Mouse (Mus musculus): Measurements from ENCODE around the gene Mrpl20. TPM values are rescaled to one million over a fixed set of nuclear protein-coding genes. Genes with fewer than 3 reads are reported as not detected.

Gene Mrpl20
- polyA plus RNA-seq, 1 experiment from 2014 or later = 186 TPM

DNA sequence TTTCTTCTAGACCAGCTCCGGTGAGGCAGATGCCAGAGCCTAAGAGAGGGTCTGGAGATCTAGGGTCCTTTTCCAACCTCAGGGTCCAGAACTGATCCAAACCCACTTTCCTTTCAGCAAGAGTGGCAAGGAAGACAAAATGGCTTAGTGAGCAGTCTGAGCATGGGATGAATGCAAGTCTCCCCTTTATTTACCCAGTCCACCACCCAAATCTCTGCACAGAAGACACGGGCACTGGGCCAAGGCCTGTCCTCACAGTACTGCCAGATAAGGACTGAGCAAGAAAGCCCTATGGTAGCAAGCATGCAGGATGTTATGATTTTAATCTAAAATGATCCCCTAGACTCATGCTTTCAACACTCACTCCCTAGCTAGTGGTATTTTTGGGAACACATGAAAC lies 24.9 kb upstream of the Mrpl20 start:
- TF ChIP-seq CTCF (IDR thresholded peaks at IDR 0.05) (no peak), EP300 (IDR thresholded peaks at IDR 0.05) (no peak)
- DNase-seq (ENCODE audit: low spot score) (no peak), ATAC-seq (no peak)
- H3K4me2 ChIP-seq (replicated peaks; ENCODE audit: low read depth, low read length) = no peak overlapping the region
- H3K4me3 ChIP-seq (ENCODE audit: low read depth, low read length) = no peak overlapping the region
- 38% methylated on average over 2 of the region's 2 CpGs for WGBS
- H3K27me3 ChIP-seq (replicated peaks; ENCODE audit: insufficient read depth, low read length) = 0 out of 2 replicates have a peak, but pooled peaks cover 4% of the 10 kb centered on the region
- no peak overlapping the region for H3K9ac ChIP-seq (replicated peaks; ENCODE audit: low read depth)
- H3K27ac ChIP-seq (ENCODE audit: low read length) = 0 out of 2 replicates have a peak overlapping the region, but pooled peaks have one; percentile 23
- peaks cover 15% of the 10 kb centered on the region for H3K4me1 ChIP-seq (ENCODE audit: insufficient read depth, low read depth, low read length)
- H3K9me3 ChIP-seq (ENCODE audit: low read length) = no peaks in the 10 kb centered on the region
- H3K36me3 ChIP-seq (ENCODE audit: insufficient read depth, low read length) = no peaks in the 10 kb centered on the region

DNA sequence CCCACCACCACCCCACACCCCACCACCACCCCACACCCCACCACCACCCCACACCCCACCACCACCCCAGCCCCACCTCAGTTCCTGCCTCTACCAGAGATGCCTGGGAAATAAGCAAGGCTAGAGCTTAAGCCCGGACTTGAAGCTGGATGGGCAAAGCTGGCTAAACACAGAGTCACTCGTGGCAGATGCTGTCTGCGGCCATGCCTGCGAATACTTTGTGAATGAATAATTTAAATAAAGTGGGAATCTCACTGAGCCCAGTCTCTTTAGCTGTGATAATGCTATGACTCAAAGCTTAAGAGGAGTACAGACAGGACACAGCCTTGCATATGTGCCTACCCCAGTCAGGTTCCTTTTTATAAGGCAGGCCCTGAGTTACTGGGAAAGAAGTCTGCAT lies 23.2 kb upstream of the Mrpl20 start:
- DNase-seq (ENCODE audit: low spot score) (no peak), ATAC-seq (no peak)
- no peak overlapping the region for H3K4me2 ChIP-seq (replicated peaks; ENCODE audit: low read depth, low read length)
- no peaks in the 10 kb centered on the region for H3K9me3 ChIP-seq (ENCODE audit: low read length)
- H3K4me1 ChIP-seq (ENCODE audit: insufficient read depth, low read depth, low read length) = peaks cover 11% of the 10 kb centered on the region
- H3K36me3 ChIP-seq (ENCODE audit: insufficient read depth, low read length) = no peaks in the 10 kb centered on the region
- H3K27ac ChIP-seq (ENCODE audit: low read length) = no peak overlapping the region
- no peaks in the 10 kb centered on the region for H3K27me3 ChIP-seq (replicated peaks; ENCODE audit: insufficient read depth, low read length)
- TF ChIP-seq CTCF (IDR thresholded peaks at IDR 0.05) (no peak), EP300 (IDR thresholded peaks at IDR 0.05) (no peak)
- 82% methylated on average over 4 of the region's 4 CpGs for WGBS
- no peak overlapping the region for H3K9ac ChIP-seq (replicated peaks; ENCODE audit: low read depth)
- no peak overlapping the region for H3K4me3 ChIP-seq (ENCODE audit: low read depth, low read length)

DNA sequence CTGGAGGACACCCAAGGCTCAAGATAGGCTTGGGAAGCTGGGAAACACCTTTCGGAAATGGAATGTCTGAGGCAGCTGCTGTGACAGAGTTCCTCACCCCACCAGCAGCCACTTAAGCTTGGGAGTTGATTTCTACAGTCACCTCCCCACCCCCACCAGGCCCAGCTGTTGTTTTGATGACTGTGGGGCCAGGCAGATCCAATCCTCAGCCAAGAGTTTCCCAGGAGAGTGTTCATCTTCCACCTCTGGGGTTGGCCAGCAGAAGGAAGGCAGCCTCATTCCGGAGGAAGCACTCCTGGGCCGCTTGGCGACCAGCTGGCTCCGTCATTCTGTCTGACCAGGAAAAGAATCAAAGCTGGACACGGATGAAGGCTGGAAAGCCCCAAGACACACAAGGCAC lies 21.8 kb upstream of the Mrpl20 start:
- H3K4me2 ChIP-seq (replicated peaks; ENCODE audit: low read depth, low read length) = no peak overlapping the region
- peak; percentile 53 for DNase-seq (ENCODE audit: low spot score)
- H3K9me3 ChIP-seq (ENCODE audit: low read length) = no peaks in the 10 kb centered on the region
- 17% methylated on average over 6 of the region's 6 CpGs for WGBS
- H3K27me3 ChIP-seq (replicated peaks; ENCODE audit: insufficient read depth, low read length) = no peaks in the 10 kb centered on the region
- no peak overlapping the region for H3K4me3 ChIP-seq (ENCODE audit: low read depth, low read length)
- no peak overlapping the region for H3K9ac ChIP-seq (replicated peaks; ENCODE audit: low read depth)
- H3K27ac ChIP-seq (ENCODE audit: low read length) = peak overlapping the region; percentile 20; the same call in 1 of the 2 replicates
- TF ChIP-seq CTCF (IDR thresholded peaks at IDR 0.05) (no peak), EP300 (IDR thresholded peaks at IDR 0.05) (no peak)
- ATAC-seq = peak; percentile 40
- H3K4me1 ChIP-seq (ENCODE audit: insufficient read depth, low read depth, low read length) = 0 out of 2 replicates have a peak, but pooled peaks cover 4% of the 10 kb centered on the region
- no peaks in the 10 kb centered on the region for H3K36me3 ChIP-seq (ENCODE audit: insufficient read depth, low read length)

DNA sequence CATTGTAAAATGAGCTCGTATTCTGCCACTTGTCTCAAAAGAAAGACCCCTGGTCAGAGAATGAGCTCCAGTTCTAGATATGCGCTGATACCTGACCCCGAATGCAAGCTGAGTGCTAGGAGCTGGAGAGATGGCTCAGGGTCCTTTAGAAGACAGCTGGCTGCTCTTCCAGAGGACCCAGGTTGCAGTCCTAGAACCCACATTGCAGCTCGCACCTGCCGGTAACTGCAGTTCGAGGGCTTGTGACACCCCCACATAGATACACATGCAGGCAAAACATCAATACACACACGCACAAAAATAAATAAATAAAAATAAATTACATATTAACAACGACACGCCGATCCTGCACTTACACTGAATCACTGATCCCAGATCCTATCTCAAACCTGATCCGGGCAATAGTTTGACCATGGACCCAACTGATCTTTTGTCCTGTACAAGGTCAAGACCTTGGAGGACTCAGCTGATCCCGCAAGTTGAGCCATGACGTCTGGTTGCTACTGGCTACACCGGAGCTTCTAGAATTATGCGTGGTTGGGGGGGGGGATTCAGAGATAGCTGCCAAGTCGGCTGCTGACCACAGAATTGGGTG lies 19.1 kb upstream of the Mrpl20 start:
- Histone ChIP-seq H3K36me3 (ENCODE audit: insufficient read depth, low read length) (no peaks in the 10 kb centered on the region), H3K27ac (ENCODE audit: low read length) (no peak overlapping the region; the same call in 1 of the 2 replicates), H3K9me3 (ENCODE audit: low read length) (no peaks in the 10 kb centered on the region), H3K27me3 (replicated peaks; ENCODE audit: insufficient read depth, low read length) (no peaks in the 10 kb centered on the region), H3K9ac (replicated peaks; ENCODE audit: low read depth) (no peak overlapping the region), H3K4me2 (replicated peaks; ENCODE audit: low read depth, low read length) (peak overlapping the region; percentile 61), H3K4me1 (ENCODE audit: insufficient read depth, low read depth, low read length) (no peaks in the 10 kb centered on the region), H3K4me3 (ENCODE audit: low read depth, low read length) (peak overlapping the region; percentile 47)
- WGBS = 35% methylated on average over 16 of the region's 16 CpGs
- TF ChIP-seq CTCF (IDR thresholded peaks at IDR 0.05) = no peak
- TF ChIP-seq EP300 (IDR thresholded peaks at IDR 0.05) = no peak
- DNase-seq (ENCODE audit: low spot score) = no peak
- no peak for ATAC-seq

DNA sequence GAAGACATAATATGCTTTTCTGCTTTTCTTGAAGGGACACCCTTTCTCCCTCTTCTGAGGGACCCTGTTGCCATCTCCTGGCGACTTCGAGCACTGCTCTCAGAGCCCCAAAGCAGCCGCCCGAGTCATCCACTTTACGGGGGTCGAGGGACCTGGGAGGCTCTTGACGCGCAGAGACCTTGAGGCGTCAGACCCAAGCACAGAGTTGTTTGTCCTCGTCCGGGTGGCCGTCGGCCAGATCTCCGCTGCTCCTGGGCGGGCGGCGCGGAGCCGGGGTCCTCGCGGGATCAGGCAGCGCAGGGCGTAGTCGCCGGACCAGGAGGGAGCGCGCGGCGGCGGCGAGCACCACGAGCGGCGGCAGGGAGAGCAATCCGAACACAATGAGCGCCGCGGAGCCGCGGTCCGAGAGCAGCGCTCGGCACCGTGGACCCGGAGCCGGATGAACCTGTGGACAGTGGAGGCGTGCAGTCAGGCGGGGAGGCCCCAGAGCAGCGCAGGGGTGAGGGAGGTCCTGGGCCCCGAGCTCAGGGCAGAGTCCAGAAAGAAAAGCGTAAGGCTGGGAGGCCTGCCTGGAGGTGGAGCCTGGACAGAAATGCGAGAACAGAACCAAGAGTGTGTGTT lies 18.5 kb upstream of the Mrpl20 start:
- TF ChIP-seq EP300 (IDR thresholded peaks at IDR 0.05) = no peak
- TF ChIP-seq CTCF (IDR thresholded peaks at IDR 0.05) = peak; percentile 82
- Histone ChIP-seq H3K4me2 (replicated peaks; ENCODE audit: low read depth, low read length) (peak overlapping the region; percentile 61), H3K27me3 (replicated peaks; ENCODE audit: insufficient read depth, low read length) (no peaks in the 10 kb centered on the region), H3K9me3 (ENCODE audit: low read length) (no peaks in the 10 kb centered on the region), H3K4me1 (ENCODE audit: insufficient read depth, low read depth, low read length) (no peaks in the 10 kb centered on the region), H3K4me3 (ENCODE audit: low read depth, low read length) (peak overlapping the region; percentile 47), H3K27ac (ENCODE audit: low read length) (peak overlapping the region; percentile 64; the same call in 1 of the 2 replicates), H3K9ac (replicated peaks; ENCODE audit: low read depth) (peak overlapping the region; percentile 53), H3K36me3 (ENCODE audit: insufficient read depth, low read length) (no peaks in the 10 kb centered on the region)
- peak; percentile 85 for ATAC-seq
- DNase-seq (ENCODE audit: low spot score) = peak; percentile 85
- 3% methylated on average over 52 of the region's 52 CpGs for WGBS

DNA sequence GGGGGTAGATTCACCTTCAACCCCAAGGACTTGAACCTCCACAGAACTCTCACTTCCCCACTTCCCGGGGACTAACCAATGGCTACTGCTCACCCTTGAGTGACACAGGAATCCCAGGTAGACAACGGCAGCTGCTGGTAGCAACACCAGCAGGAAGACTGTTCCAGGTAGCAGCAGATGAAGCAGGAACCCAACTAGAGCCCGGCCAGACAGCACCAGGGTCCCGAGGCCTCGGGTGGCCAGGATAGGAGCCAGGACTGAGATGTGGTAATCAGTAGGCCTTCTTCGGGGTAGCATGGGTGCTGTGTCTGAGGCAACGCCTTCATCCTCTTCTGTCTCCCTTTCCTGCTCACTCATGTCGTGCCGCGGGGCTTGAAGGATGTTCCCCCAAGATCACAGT lies 17.4 kb upstream of the Mrpl20 start:
- H3K4me3 ChIP-seq (ENCODE audit: low read depth, low read length) = no peak overlapping the region
- no peaks in the 10 kb centered on the region for H3K9me3 ChIP-seq (ENCODE audit: low read length)
- no peaks in the 10 kb centered on the region for H3K27me3 ChIP-seq (replicated peaks; ENCODE audit: insufficient read depth, low read length)
- ATAC-seq (no peak), DNase-seq (ENCODE audit: low spot score) (no peak)
- no peak overlapping the region for H3K9ac ChIP-seq (replicated peaks; ENCODE audit: low read depth)
- H3K4me1 ChIP-seq (ENCODE audit: insufficient read depth, low read depth, low read length) = no peaks in the 10 kb centered on the region
- H3K36me3 ChIP-seq (ENCODE audit: insufficient read depth, low read length) = no peaks in the 10 kb centered on the region
- no peak overlapping the region for H3K4me2 ChIP-seq (replicated peaks; ENCODE audit: low read depth, low read length)
- TF ChIP-seq EP300 (IDR thresholded peaks at IDR 0.05) (no peak), CTCF (IDR thresholded peaks at IDR 0.05) (no peak)
- H3K27ac ChIP-seq (ENCODE audit: low read length) = no peak overlapping the region
- whole genome bisulfite sequencing = 79% methylated on average over 10 of the region's 10 CpGs

All from lung, postnatal 0 days (tissue).